Mouse (Mus musculus) brown adipose tissue, adult 24 weeks (tissue): ENCODE measurements around the gene Thbs3. TPM values are rescaled to one million over a fixed set of nuclear protein-coding genes. Genes with fewer than 3 reads are reported as not detected.

Source experiments
- H3K27ac ChIP-seq: fragments of 200-500 bp; replicated peaks from 2 replicates; pipeline ENCODE4 v1.5.1; 2012; ENCODE audit warnings: low read depth, mild to moderate bottlenecking, low read length
- H3K4me1 ChIP-seq: fragments of 200-500 bp; 2 replicates; pipeline ENCODE4 v1.6.1; 2012; ENCODE audit warnings: low read length, mixed read lengths; ENCODE audit not compliant: control insufficient read depth, insufficient read depth, insufficient read length
- H3K4me3 ChIP-seq: fragments of 200-500 bp; 2 replicates; pipeline ENCODE4 v1.5.1; 2012; ENCODE audit warnings: low read depth, mild to moderate bottlenecking, low read length, moderate library complexity; ENCODE audit not compliant: insufficient read depth
- polyA plus RNA-seq: library from polyadenylated mRNA; stranded (reverse); fragments of >200 nt; gene quantifications from 2 replicates; pipeline ENCODE4 v1.2.4, GENCODE M21; 2012; ENCODE audit not compliant: missing spikeins, insufficient read depth, insufficient read length

Thbs3 gene
- polyA plus RNA-seq, 1 experiment = 8.9 TPM

DNA sequence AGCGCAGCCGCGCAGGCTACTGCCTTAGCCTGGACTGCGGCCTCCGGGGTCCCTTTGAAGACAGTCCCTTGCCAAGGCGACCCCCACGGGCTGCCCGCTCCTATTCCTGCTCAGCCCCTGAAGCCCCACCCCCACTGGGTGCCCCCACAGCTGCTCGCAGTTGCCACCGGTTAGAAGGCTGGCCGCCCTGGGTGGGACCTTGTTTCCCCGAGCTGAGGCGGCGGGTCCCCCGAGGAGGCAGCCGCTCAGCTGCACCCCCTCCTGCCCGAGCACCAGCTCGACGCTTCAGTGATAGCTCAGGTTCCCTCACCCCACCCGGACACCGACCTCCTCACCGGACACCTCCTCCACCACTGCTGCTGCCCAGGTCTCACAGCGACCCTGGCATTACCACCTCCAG lies 27.8 kb upstream of the Thbs3 start:
- H3K27ac ChIP-seq = no peak overlapping the region
- H3K4me1 ChIP-seq = no peaks in the 10 kb centered on the region; the same call in 1 of the 2 replicates
- H3K4me3 ChIP-seq = no peak overlapping the region

DNA sequence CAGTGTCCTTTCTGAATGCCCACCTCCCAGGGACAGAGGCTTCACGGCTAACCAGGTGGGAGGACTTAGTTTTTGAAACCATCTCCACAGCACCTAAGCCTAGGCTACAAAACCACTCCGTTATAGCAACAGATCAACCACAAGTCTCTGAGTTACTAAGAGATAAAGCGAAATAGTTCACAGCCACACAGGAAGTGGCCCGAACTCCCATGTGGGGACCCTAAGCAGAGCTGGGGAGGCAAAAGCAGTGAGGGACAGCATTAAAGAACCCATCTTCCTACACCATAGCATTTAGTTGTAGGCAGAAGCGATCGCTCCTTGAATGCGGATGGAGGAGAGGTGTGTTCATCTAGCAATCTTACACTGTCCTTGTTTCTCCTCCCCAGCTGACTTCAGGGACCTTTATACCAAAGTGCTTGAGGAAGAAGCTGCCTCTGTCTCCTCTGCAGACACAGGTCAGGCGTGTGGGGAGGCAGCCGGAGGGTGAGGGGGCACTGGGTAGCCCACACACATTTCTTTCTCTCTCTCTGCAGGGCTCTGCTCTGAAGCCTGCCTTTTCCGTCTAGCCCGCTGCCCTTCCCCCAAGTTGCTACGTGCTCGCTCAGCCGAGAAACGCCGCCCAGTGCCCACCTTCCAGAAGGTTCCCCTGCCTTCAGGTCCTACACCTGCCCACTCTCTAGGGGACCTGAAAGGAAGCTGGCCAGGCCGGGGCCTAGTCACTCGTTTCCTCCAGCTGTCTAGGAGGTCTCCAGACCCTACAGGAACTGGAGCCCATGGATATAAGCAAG lies 27.1 kb upstream of the Thbs3 start:
- H3K27ac ChIP-seq = no peak overlapping the region
- H3K4me1 ChIP-seq = no peaks in the 10 kb centered on the region; the same call in 1 of the 2 replicates
- H3K4me3 ChIP-seq = no peak overlapping the region

DNA sequence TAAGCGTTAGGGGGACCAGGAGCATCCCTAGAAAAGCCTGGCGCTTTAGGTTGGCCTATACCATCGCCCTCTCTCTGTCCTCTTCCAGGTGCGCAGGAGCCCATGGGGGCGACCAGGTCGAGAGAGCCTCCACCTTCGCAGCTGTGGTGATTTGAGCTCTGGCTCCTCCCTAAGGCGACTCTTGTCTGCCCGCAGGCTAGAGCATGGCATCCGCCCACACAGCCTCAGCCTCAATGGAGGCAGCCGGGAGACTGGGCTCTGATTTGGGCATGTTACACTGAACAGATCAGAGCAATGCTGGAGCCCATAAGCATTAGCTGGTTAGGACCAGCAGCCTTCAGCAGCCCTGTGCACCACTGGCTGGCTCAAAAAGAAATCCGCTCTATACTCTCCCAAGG lies 26.5 kb upstream of the Thbs3 start:
- no peak overlapping the region for H3K27ac ChIP-seq
- no peak overlapping the region for H3K4me3 ChIP-seq
- H3K4me1 ChIP-seq = no peaks in the 10 kb centered on the region; the same call in 1 of the 2 replicates

DNA sequence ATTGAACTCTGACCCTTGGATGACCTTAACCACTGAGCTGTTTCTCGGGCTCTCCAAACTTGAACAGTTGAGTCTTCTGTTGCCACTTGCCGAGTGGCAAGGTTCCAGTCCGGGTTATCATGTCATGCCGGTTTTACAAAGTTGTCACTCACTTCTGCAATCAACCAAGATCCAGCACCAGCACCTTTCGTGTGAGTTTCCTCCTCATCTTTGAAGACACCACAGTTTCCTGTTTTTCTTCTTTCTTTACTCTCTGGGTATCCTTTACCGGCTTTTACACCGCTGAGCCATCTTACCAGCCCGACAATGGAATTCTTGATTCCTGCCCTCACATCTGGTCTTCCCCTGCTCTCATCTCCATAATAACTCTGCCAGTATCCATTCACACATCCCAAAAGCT lies 24.5 kb upstream of the Thbs3 start:
- Histone ChIP-seq H3K4me3 (no peak overlapping the region), H3K27ac (no peak overlapping the region), H3K4me1 (no peaks in the 10 kb centered on the region; the same call in 1 of the 2 replicates)

DNA sequence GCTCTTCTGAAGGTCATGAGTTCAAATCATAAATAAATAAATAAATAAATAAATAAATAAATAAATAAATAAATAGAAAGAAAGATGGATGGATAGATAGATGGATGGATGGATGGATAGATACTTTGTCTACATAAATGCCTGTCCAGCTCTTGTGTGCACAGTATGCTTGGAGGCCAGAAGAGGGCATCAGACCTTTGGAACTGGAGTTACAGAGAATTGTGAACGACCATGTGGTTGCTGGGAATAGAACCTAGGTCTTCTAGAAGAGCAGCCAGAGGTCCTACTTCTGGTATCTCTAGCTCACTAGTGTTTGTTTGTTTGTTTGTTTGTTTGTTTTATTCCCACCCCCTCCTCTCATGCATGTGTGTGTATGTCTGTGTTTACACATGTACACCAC lies 21.6 kb upstream of the Thbs3 start:
- H3K4me3 ChIP-seq = no peak overlapping the region
- no peaks in the 10 kb centered on the region for H3K4me1 ChIP-seq
- H3K27ac ChIP-seq = no peak overlapping the region

DNA sequence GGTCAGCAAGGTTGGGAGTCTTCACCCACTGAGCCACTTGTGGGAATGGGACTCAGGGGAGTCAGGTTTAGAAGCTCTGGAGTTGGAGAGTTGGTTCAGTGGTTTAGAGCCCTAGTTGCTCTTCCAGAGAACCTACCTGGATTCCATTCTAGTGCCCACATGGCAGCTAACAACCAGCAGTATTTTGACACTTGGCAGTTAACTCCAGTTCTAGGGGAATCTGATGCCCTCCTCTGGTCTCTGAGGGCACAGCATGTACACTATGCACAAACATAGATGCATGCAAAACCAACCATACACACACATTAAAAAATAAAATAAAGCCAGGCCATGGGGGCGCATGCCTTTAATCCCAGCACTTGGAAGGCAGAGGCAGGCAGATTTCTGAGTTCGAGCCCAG lies 21.1 kb upstream of the Thbs3 start:
- Histone ChIP-seq H3K4me1 (no peaks in the 10 kb centered on the region), H3K27ac (no peak overlapping the region), H3K4me3 (no peak overlapping the region)

DNA sequence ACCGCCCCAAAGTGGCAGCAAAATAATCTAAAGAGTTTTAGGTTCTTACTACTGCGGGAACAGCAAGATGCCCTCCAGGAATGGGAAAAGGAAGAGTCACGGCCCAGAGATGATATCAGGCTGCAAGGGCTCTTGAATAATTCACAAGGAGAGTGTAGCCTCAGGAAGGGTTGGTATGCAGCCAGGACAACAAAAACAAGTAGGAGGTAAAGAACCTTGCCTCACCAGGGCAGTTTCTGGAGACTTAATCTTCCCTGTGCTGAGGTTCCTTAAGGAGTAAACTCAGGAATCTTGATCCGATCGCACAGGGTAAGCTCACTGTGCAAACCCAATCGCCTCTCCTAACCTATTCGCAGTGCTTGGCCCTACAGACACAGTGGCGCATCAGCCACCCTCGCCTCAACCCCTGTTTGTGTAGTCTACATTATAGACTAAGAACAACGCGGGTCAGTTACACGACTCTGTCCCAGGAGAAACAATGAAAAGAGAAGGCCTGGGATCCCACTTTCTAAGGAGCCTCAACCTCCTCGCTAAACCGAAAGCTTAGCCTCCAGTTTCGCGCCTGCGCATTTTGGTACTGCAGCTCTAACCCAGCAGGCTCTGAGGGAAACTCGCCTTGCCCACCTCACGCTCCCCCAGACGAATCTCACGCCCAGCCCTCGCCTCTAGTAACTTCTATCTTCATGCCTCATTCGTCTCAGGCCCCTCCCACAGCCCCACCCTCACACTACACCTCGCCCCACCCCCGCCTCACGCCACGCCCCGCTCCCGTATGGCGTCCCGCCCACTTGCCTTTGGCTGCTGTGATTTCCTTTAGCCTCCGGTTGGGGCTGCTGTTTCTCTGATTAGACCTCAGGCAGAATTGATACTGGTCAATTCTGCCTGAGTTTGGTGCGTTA lies 18.8 kb upstream of the Thbs3 start:
- no peaks in the 10 kb centered on the region for H3K4me1 ChIP-seq
- H3K27ac ChIP-seq = peak overlapping the region; percentile 52
- peak overlapping the region; percentile 62 for H3K4me3 ChIP-seq

DNA sequence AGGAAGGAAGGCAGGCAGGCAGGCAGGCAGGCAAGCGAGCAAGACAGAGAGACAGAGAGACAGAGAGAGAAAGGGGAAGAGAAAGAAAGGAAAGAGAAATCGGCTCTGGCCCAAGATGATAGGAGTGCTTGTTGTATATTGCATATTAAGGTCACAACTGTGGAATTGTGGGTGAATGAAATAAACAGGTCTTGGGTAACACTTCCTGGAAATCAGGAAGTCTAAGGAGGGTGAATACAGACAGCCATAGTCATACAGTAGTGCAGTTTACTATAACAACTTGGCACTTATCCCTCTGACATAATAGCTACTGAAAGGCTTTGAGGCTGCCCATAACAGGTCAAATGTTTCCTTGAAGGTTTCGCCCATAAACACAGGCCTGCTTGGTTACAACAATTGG lies 15.1 kb upstream of the Thbs3 start:
- peaks cover 3% of the 10 kb centered on the region; the same call in 1 of the 2 replicates for H3K4me1 ChIP-seq
- H3K27ac ChIP-seq = no peak overlapping the region
- H3K4me3 ChIP-seq = no peak overlapping the region

DNA sequence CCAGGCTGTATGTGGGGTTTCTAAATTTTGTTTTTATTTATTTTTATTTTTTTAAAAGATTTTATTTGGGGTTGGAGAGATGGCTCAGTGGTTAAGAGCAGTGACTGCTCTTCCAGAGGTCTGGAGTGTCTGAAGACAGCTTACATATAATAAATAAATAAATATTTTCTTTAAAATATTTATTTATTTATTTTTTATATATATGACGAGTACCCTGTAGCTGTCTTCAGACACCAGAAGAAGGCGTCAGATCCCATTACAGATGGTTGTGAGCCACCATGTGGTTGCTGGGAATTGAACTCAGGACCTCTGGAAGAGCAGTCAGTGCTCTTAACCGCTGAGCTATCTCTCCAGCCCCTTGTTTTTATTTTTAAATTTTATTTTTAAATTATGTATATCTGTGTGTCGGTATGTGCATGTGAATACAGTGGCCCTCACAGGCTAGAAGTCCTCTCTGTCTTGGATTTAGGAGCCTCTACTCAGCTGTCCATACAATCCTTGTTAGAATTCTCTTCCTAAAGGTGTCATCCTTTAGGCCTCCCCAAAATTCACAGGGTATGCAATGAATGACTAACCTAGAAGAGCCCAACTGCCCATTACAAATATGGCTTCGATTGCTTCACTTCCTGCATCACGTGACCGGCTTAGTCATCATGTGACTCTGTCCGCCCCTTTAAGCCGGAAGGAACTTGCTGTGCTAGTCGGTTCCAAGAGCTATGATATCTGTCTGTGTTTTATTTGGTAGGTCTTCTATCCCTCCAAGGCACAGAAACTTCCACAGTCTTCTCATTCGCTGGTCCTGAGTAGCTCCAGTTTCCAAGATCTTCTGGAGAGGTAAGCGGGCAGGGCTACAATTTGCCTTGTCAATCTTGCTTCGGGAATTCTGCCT lies 12.5 kb upstream of the Thbs3 start, which contains the start of gene Gba:
Gba (plus strand) TSS at position 676 of the 889 bp plus-strand sequence.
- Histone ChIP-seq H3K4me3 (peak within 1 kb of the TSS; percentile 69), H3K27ac (peak within 1 kb of the TSS; percentile 36; the same call in 1 of the 2 replicates)

DNA sequence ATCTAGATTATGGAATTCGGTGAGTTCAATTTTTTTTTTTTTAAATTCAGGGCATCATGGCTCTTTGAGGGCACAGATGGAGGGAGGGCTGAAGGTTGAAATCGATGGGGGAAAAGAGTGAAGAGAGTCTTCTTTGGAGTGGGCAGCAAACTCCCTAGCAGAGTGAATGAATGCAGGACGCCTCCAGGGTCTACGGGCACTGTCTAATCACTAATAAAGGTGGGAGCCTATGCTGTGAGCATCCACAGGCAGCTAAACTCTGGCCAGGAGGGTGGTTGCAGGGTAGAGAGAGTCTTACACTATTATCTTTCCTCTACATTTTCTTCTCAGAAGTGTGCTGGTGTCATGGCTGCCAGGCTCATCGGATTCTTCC lies 11.9 kb upstream of the Thbs3 start:
- H3K4me3 ChIP-seq = peak overlapping the region; percentile 69
- H3K27ac ChIP-seq = peak overlapping the region; percentile 36; the same call in 1 of the 2 replicates
- peaks cover 3% of the 10 kb centered on the region; the same call in 1 of the 2 replicates for H3K4me1 ChIP-seq

More for the DNA sequence above, 12.5 kb upstream of the Thbs3 start, which contains the start of gene Gba:
- peaks cover 3% of the 10 kb centered on the region; the same call in 1 of the 2 replicates for H3K4me1 ChIP-seq

DNA sequence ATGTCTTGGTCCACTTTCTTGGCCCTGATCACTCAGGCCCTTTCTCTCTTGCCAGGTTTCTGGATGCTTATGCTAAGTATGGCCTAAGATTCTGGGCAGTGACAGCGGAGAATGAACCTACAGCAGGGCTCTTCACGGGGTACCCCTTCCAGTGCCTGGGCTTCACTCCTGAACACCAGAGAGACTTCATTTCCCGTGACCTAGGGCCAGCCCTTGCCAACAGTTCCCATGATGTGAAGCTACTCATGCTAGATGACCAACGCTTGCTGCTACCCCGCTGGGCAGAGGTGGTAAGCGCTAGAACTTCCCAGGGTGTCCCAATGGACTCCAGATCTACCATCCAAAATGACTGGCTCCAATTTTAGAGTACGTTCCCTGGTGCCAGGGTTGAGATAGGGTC lies 8.9 kb upstream of the Thbs3 start:
- Histone ChIP-seq H3K4me3 (no peak overlapping the region), H3K4me1 (peaks cover 3% of the 10 kb centered on the region; the same call in 1 of the 2 replicates), H3K27ac (no peak overlapping the region)

DNA sequence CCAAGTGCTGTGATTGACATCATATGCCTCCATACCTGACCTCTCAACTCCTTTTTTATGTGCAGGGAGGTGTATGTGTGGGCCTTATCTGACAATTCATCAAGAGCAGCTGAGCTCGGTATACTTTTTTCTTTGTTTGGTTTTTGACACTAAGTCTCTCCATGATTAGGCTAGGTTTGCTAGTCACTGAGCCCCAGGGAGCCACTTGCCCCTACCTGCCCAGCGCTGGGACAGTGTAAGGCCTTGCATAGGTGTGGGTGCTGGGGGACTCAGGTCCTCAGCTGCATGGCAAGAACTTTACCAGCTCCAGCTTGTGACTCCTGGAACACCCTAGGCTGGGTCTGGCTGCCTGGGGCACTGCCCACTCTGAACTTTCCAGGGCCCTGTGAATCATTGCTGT lies 8.3 kb upstream of the Thbs3 start:
- H3K27ac ChIP-seq = no peak overlapping the region
- peaks cover 3% of the 10 kb centered on the region; the same call in 1 of the 2 replicates for H3K4me1 ChIP-seq
- H3K4me3 ChIP-seq = no peak overlapping the region

DNA sequence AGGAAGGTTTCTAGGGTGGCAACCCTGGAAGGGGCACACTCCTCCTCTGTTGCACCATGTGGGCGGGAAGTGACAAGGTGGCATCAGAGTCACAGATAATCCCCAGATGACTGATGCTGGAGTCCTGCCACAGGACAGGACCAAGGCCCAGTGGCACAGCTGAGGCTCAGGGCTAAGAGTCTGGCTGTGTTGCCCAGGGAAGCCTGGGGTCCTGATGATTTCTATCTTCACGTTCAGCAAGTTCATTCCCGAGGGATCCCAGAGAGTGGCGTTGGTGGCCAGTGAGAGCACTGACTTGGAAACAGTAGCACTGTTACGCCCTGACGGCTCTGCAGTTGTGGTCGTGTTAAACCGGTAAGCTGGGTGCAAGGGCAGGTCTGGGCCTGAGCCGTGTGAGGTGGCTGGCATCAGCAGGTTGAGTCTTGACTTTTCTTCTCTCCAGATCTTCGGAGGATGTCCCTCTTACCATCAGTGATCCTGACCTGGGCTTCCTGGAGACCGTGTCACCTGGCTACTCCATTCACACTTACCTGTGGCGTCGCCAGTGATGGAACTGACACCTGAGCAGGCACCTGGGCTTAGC lies 6.8 kb upstream of the Thbs3 start:
- Histone ChIP-seq H3K27ac (no peak overlapping the region), H3K4me3 (no peak overlapping the region), H3K4me1 (peaks cover 3% of the 10 kb centered on the region; the same call in 1 of the 2 replicates)

DNA sequence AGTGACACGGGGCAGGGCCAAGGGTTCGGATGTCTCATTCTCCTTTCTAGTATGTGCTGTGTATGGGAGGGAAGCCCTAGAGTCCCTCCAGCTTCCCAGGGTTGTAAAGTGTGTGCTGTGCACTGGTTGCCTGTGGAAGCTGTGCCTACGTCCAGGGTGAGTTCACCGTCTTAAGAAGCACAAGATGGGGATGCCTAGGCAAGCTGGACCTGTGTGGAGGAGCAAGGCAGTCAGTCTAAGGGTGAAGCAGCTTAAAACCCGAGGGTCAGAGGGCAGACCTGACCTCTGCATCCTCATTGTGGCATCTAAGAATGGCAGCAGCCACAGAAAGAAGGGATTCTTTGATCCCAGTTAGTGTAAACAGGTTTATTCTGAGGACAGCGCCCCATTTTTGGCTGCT lies 6.2 kb upstream of the Thbs3 start:
- H3K27ac ChIP-seq = no peak overlapping the region

More for the DNA sequence above, 6.2 kb upstream of the Thbs3 start:
- Histone ChIP-seq H3K4me1 (no peaks in the 10 kb centered on the region), H3K4me3 (no peak overlapping the region)
